Mouse (Mus musculus): ENCODE results near the gene Cpxm2. TPM values are rescaled to one million over a fixed set of nuclear protein-coding genes. Genes with fewer than 3 reads are reported as not detected.

The Cpxm2 gene
- polyA plus RNA-seq, 1 experiment from 2014 or later = 1.6 TPM

- no peak overlapping the region for H3K9ac ChIP-seq (ENCODE audit: low read depth, low read length)
- H3K9me3 ChIP-seq (ENCODE audit: control insufficient read depth, low read length) = no peaks in the 10 kb centered on the region
- WGBS = 71% methylated on average over 6 of the region's 6 CpGs
- H3K4me1 ChIP-seq (ENCODE audit: control insufficient read depth, insufficient read depth, low read length) = no peaks in the 10 kb centered on the region
- no peak overlapping the region for H3K4me2 ChIP-seq (replicated peaks; ENCODE audit: low read depth, low read length)
- no peak overlapping the region for H3K4me3 ChIP-seq (ENCODE audit: low read length)
- no peak for ATAC-seq (ENCODE audit: low FRiP score, low TSS enrichment)
- no peaks in the 10 kb centered on the region for H3K27me3 ChIP-seq (ENCODE audit: control insufficient read depth, insufficient read depth, low read length)
- no peak overlapping the region for H3K27ac ChIP-seq (ENCODE audit: low read depth, low read length)
- H3K36me3 ChIP-seq (ENCODE audit: control insufficient read depth, insufficient read depth, low read length) = no peaks in the 10 kb centered on the region
These were observed 128.9 kb downstream of the Cpxm2 start for GRCm38 (mm10) chr7:132025591-132025990.

- no peaks in the 10 kb centered on the region for H3K36me3 ChIP-seq (ENCODE audit: control insufficient read depth, insufficient read depth, low read length)
- H3K4me2 ChIP-seq (replicated peaks; ENCODE audit: low read depth, low read length) = no peak overlapping the region
- no peaks in the 10 kb centered on the region for H3K9me3 ChIP-seq (ENCODE audit: control insufficient read depth, low read length)
- no peak overlapping the region for H3K9ac ChIP-seq (ENCODE audit: low read depth, low read length)
- no peak overlapping the region for H3K4me3 ChIP-seq (ENCODE audit: low read length)
- no peak overlapping the region for H3K27ac ChIP-seq (ENCODE audit: low read depth, low read length)
- ATAC-seq (ENCODE audit: low FRiP score, low TSS enrichment) = no peak
- 77% methylated on average over 3 of the region's 3 CpGs for WGBS
- H3K27me3 ChIP-seq (ENCODE audit: control insufficient read depth, insufficient read depth, low read length) = no peaks in the 10 kb centered on the region
- H3K4me1 ChIP-seq (ENCODE audit: control insufficient read depth, insufficient read depth, low read length) = no peaks in the 10 kb centered on the region
These were observed 138.6 kb downstream of the Cpxm2 start for GRCm38 (mm10) chr7:132015933-132016332.

- Histone ChIP-seq H3K36me3 (ENCODE audit: control insufficient read depth, insufficient read depth, low read length) (no peaks in the 10 kb centered on the region), H3K4me3 (ENCODE audit: low read length) (no peak overlapping the region), H3K27ac (ENCODE audit: low read depth, low read length) (no peak overlapping the region), H3K4me2 (replicated peaks; ENCODE audit: low read depth, low read length) (no peak overlapping the region), H3K9ac (ENCODE audit: low read depth, low read length) (no peak overlapping the region), H3K27me3 (ENCODE audit: control insufficient read depth, insufficient read depth, low read length) (no peaks in the 10 kb centered on the region), H3K9me3 (ENCODE audit: control insufficient read depth, low read length) (no peaks in the 10 kb centered on the region), H3K4me1 (ENCODE audit: control insufficient read depth, insufficient read depth, low read length) (no peaks in the 10 kb centered on the region)
- ATAC-seq (ENCODE audit: low FRiP score, low TSS enrichment) = no peak
- 14% methylated on average over 3 of the region's 3 CpGs for WGBS
These were observed 139.3 kb downstream of the Cpxm2 start for GRCm38 (mm10) chr7:132015193-132015592.

- Histone ChIP-seq H3K4me2 (replicated peaks; ENCODE audit: low read depth, low read length) (no peak overlapping the region), H3K4me1 (ENCODE audit: control insufficient read depth, insufficient read depth, low read length) (no peaks in the 10 kb centered on the region), H3K9me3 (ENCODE audit: control insufficient read depth, low read length) (no peaks in the 10 kb centered on the region), H3K9ac (ENCODE audit: low read depth, low read length) (no peak overlapping the region), H3K27ac (ENCODE audit: low read depth, low read length) (no peak overlapping the region), H3K27me3 (ENCODE audit: control insufficient read depth, insufficient read depth, low read length) (no peaks in the 10 kb centered on the region), H3K4me3 (ENCODE audit: low read length) (no peak overlapping the region), H3K36me3 (ENCODE audit: control insufficient read depth, insufficient read depth, low read length) (no peaks in the 10 kb centered on the region)
- 81% methylated on average over 5 of the region's 5 CpGs for WGBS
- no peak for ATAC-seq (ENCODE audit: low FRiP score, low TSS enrichment)
These were observed 140.6 kb downstream of the Cpxm2 start for GRCm38 (mm10) chr7:132013970-132014369.

GRCm38 (mm10) chr7:132012969-132013679 is 141.4 kb downstream of the Cpxm2 start:
- no peaks in the 10 kb centered on the region for H3K36me3 ChIP-seq (ENCODE audit: control insufficient read depth, insufficient read depth, low read length)
- H3K27me3 ChIP-seq (ENCODE audit: control insufficient read depth, insufficient read depth, low read length) = no peaks in the 10 kb centered on the region
- no peak overlapping the region for H3K4me2 ChIP-seq (replicated peaks; ENCODE audit: low read depth, low read length)
- H3K9ac ChIP-seq (ENCODE audit: low read depth, low read length) = no peak overlapping the region
- no peak overlapping the region for H3K4me3 ChIP-seq (ENCODE audit: low read length)
- no peak overlapping the region for H3K27ac ChIP-seq (ENCODE audit: low read depth, low read length)
- ATAC-seq (ENCODE audit: low FRiP score, low TSS enrichment) = no peak
- no peaks in the 10 kb centered on the region for H3K9me3 ChIP-seq (ENCODE audit: control insufficient read depth, low read length)
- no peaks in the 10 kb centered on the region for H3K4me1 ChIP-seq (ENCODE audit: control insufficient read depth, insufficient read depth, low read length)
- WGBS = 25% methylated on average over 1 of the region's 1 CpGs

- Histone ChIP-seq H3K9me3 (ENCODE audit: control insufficient read depth, low read length) (no peaks in the 10 kb centered on the region), H3K27me3 (ENCODE audit: control insufficient read depth, insufficient read depth, low read length) (no peaks in the 10 kb centered on the region), H3K36me3 (ENCODE audit: control insufficient read depth, insufficient read depth, low read length) (no peaks in the 10 kb centered on the region), H3K4me2 (replicated peaks; ENCODE audit: low read depth, low read length) (no peak overlapping the region), H3K27ac (ENCODE audit: low read depth, low read length) (no peak overlapping the region), H3K4me3 (ENCODE audit: low read length) (no peak overlapping the region), H3K9ac (ENCODE audit: low read depth, low read length) (no peak overlapping the region), H3K4me1 (ENCODE audit: control insufficient read depth, insufficient read depth, low read length) (no peaks in the 10 kb centered on the region)
- 61% methylated on average over 7 of the region's 7 CpGs for whole genome bisulfite sequencing
- ATAC-seq (ENCODE audit: low FRiP score, low TSS enrichment) = no peak
These were observed 145.5 kb downstream of the Cpxm2 start for GRCm38 (mm10) chr7:132009002-132009401.

- 72% methylated on average over 14 of the region's 14 CpGs for WGBS
- Histone ChIP-seq H3K9ac (ENCODE audit: low read depth, low read length) (no peak overlapping the region), H3K36me3 (ENCODE audit: control insufficient read depth, insufficient read depth, low read length) (no peaks in the 10 kb centered on the region), H3K9me3 (ENCODE audit: control insufficient read depth, low read length) (no peaks in the 10 kb centered on the region), H3K27me3 (ENCODE audit: control insufficient read depth, insufficient read depth, low read length) (no peaks in the 10 kb centered on the region), H3K4me2 (replicated peaks; ENCODE audit: low read depth, low read length) (no peak overlapping the region), H3K27ac (ENCODE audit: low read depth, low read length) (no peak overlapping the region), H3K4me3 (ENCODE audit: low read length) (no peak overlapping the region), H3K4me1 (ENCODE audit: control insufficient read depth, insufficient read depth, low read length) (no peaks in the 10 kb centered on the region)
- no peak for ATAC-seq (ENCODE audit: low FRiP score, low TSS enrichment)
These were observed 148.4 kb downstream of the Cpxm2 start for GRCm38 (mm10) chr7:132005996-132006696.

- 71% methylated on average over 3 of the region's 3 CpGs for WGBS
- no peak overlapping the region for H3K4me3 ChIP-seq (ENCODE audit: low read length)
- no peaks in the 10 kb centered on the region for H3K9me3 ChIP-seq (ENCODE audit: control insufficient read depth, low read length)
- H3K4me2 ChIP-seq (replicated peaks; ENCODE audit: low read depth, low read length) = no peak overlapping the region
- H3K9ac ChIP-seq (ENCODE audit: low read depth, low read length) = no peak overlapping the region
- no peaks in the 10 kb centered on the region for H3K4me1 ChIP-seq (ENCODE audit: control insufficient read depth, insufficient read depth, low read length)
- no peaks in the 10 kb centered on the region for H3K27me3 ChIP-seq (ENCODE audit: control insufficient read depth, insufficient read depth, low read length)
- no peaks in the 10 kb centered on the region for H3K36me3 ChIP-seq (ENCODE audit: control insufficient read depth, insufficient read depth, low read length)
- H3K27ac ChIP-seq (ENCODE audit: low read depth, low read length) = no peak overlapping the region
- no peak for ATAC-seq (ENCODE audit: low FRiP score, low TSS enrichment)
These were observed 161.7 kb downstream of the Cpxm2 start for GRCm38 (mm10) chr7:131992873-131993272.

GRCm38 (mm10) chr7:131992226-131992625 is 162.3 kb downstream of the Cpxm2 start:
- WGBS = 48% methylated on average over 1 of the region's 1 CpGs
- Histone ChIP-seq H3K27ac (ENCODE audit: low read depth, low read length) (no peak overlapping the region), H3K9ac (ENCODE audit: low read depth, low read length) (no peak overlapping the region), H3K36me3 (ENCODE audit: control insufficient read depth, insufficient read depth, low read length) (no peaks in the 10 kb centered on the region), H3K9me3 (ENCODE audit: control insufficient read depth, low read length) (no peaks in the 10 kb centered on the region), H3K4me2 (replicated peaks; ENCODE audit: low read depth, low read length) (no peak overlapping the region), H3K27me3 (ENCODE audit: control insufficient read depth, insufficient read depth, low read length) (no peaks in the 10 kb centered on the region), H3K4me3 (ENCODE audit: low read length) (no peak overlapping the region), H3K4me1 (ENCODE audit: control insufficient read depth, insufficient read depth, low read length) (no peaks in the 10 kb centered on the region)
- no peak for ATAC-seq (ENCODE audit: low FRiP score, low TSS enrichment)
